Mouse (Mus musculus) kidney, adult 2 months (tissue): ENCODE results near the gene Vmn2r89.
"Not testable (repeated sequence)": the region's sequence is repeated elsewhere in the genome, so short reads cannot be mapped to it uniquely, and the experiment has no call there.

ENCODE experiments used
- CTCF ChIP-seq: fragments of 200-500 bp; conservative IDR thresholded peaks from 2 replicates; pipeline ENCODE4 v1.5.1; 2011; ENCODE audit warnings: low read depth, mild to moderate bottlenecking, control low read depth, low read length, moderate library complexity, mixed read lengths; ENCODE audit not compliant: insufficient read depth, insufficient read length
- POLR2A ChIP-seq: fragments of 200-500 bp; IDR thresholded peaks from one replicate; pipeline ENCODE4 v1.6.1; 2011; ENCODE audit warnings: low read depth, low read length, control low read depth

DNA sequence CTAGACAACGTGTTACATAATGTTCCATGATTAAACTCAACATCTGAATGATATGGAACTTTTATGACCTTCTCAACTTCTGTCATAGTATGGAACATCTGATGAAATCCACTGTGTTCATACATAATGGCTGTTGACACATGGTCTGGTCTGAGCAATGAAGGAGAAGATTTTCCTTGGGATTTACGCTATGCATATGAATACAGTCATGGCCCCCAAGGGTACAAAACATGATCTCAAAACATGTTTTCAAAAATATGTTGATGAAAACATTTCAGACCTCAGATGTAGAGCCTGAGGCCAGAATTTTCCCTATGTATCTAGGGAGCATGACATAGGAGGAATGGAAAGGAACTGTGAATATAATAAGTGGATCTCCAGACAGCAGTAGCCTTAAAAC is at the start of gene Vmn2r89:
- not testable (repeated sequence) for TF ChIP-seq POLR2A, CTCF
